Mouse (Mus musculus) heart, postnatal 0 days (tissue): Measurements from ENCODE around the gene Hmces.

Experiments
- CTCF ChIP-seq: IDR thresholded peaks from 2 replicates; pipeline ENCODE4 v1.5.1; 2016; ENCODE audit warnings: antibody characterized with exemption, control low read depth, low read depth
- EP300 ChIP-seq: IDR thresholded peaks from 2 replicates; pipeline ENCODE4 v1.6.1; 2016; ENCODE audit warnings: antibody characterized with exemption, low read depth

DNA sequence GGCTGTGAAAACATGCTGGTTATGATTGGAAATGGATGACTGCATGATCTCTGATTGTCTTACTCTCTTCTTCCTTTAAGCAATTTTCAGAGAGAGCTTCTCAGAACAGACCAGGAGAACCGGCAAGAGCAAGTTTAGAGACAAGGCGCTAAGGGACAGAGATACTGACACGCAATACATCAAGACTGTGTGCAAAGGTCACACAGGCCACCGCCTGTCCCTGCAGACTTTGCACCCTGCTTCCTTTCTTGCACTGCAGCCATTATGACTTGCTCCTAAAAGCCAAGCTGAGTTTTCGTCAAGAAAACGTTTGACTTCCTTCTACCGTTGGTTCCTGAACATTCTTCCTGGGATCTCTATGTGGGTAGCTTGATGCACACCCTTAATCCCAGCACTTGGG lies 38.2 kb upstream of the Hmces start:
- TF ChIP-seq CTCF, result no peak
- no peak for TF ChIP-seq EP300
